Mouse (Mus musculus) olfactory bulb, adult 2 months (tissue): ENCODE measurements at regions not wholly inside any gene's neighbourhood (a gene's known extent, or its start where the extent isn't known, plus 50 kb on each side); places are given as distances from the start of the nearest gene placed in this dataset.

Experiments
- CTCF ChIP-seq: fragments of 200-500 bp; IDR thresholded peaks from 2 replicates; pipeline ENCODE4 v1.5.1; 2012; ENCODE audit warnings: low read depth, mild to moderate bottlenecking, low read length, moderate library complexity; ENCODE audit not compliant: insufficient read depth
- POLR2A ChIP-seq: fragments of 200-500 bp; IDR thresholded peaks from 2 replicates; pipeline ENCODE4 v1.6.1; 2012; ENCODE audit warnings: mild to moderate bottlenecking, low read depth, low read length, moderate library complexity; ENCODE audit not compliant: insufficient read depth

- no peak for TF ChIP-seq CTCF
- TF ChIP-seq POLR2A: no peak
Measured at GRCm38 (mm10) chr1:186833896-186834800, 85.0 kb upstream of the Rrp15 start.
